Mouse (Mus musculus): ENCODE results near the gene Fpr3. TPM values are rescaled to one million over a fixed set of nuclear protein-coding genes. Genes with fewer than 3 reads are reported as not detected.
A peak's percentile ranks its signal among the peaks of the same experiment; 100 is the strongest.
"Not testable (repeated sequence)": the region's sequence is repeated elsewhere in the genome, so short reads cannot be mapped to it uniquely, and the experiment has no call there.

The Fpr3 gene
- not detected for total RNA-seq (2021)
- long read RNA-seq, experiment 1 = 0 reads
- long read RNA-seq, experiment 2 = 0 reads

GRCm38 (mm10) chr17:17887774-17888248 is at the start of gene Fpr3, which contains the start of gene Fpr2:
TSS of gene Fpr3 (plus strand) at chr17:17887852.
TSS of gene Fpr2 (plus strand) at chr17:17887824.
- DNase-seq (ENCODE audit: low spot score in 2 of 2) = no peak

- DNase-seq (ENCODE audit: low spot score in 2 of 2) = peak; percentile 95 to 96
These were observed 49.5 kb upstream of the Fpr3 start for GRCm38 (mm10) chr17:17837919-17838701.

- DNase-seq (ENCODE audit: low spot score in 2 of 2) = no peak
These were observed 48.4 kb upstream of the Fpr3 start for GRCm38 (mm10) chr17:17839276-17839675.

GRCm38 (mm10) chr17:17840796-17841195 is 46.9 kb upstream of the Fpr3 start:
- DNase-seq (ENCODE audit: low spot score in 2 of 2) = no peak

DNA sequence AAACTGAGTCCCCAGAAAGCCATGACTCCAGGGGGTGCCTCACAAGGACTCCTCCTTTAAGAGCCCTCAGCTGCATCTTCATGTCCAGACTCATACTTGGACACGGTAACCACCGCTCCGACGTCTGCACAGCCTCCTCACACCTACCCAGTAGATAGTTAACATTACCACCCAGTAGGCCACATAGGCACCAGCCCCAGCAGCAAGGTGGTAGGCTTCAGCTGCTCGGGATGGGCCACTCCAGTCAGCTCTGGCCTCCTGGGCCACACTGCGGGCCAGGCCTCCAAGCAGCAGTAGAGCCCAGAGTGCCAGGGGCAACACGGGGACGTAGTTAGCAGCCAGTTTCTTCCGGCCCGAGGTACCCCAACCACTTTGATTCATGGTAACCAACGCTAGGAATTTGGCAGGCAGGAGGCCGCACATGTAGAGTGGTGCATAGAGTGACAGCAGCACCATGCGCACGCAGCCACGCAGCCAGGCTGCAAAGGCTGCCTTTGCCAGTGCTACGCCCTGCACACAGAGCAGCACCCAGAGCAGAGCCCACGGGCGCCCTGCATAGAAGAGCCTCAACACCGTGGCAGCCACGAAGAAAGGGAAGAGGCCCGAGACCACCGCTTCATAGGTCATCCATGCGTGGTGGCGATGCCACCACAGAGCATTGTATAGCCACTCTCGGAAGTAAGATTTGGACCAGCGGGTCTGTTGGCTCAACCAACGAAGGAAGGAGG is 44.0 kb upstream of the Fpr3 start:
- DNase-seq (ENCODE audit: low spot score in 2 of 2) = no peak

- DNase-seq (ENCODE audit: low spot score in 2 of 2) = not testable (repeated sequence)
These were observed 43.0 kb upstream of the Fpr3 start for GRCm38 (mm10) chr17:17844606-17845005.

DNA sequence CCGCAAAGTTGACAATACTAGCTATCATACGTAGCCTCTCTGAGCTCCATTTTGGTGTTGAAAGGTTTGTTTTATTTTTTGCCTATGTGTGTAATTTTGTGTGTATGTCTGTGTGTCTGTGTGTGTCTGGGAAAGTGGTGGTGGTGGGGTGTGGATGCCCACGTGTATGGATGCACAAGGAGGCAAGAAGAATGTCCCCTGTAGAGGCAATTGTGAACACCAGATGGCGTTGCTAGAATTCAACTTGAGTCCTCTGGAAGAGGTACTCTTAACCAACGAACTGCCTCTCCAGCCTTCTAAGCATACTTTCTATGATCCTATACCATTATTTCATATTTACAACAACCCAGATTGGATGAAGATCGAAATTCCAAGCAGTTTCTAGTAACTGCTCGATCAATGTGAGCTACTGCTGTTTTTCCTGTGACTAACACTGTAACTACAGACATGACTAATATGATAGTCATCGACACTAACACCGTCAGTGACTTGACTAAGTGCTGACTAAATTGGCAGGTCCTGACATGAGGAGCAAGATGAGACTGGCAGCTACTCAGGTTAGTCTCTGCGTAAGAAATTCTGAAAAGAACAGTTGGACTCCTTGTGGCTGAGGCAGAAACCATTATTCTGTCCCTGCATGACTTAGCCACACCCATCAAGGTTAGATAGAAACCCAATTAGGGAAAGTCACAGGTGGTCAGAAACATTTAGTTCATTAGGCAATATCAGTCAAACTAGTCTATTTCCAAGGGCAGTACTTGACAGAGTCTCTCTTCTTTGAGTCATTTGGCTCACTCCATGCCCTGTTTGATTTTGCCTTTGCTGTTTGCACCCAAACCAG is 42.2 kb upstream of the Fpr3 start:
- DNase-seq (ENCODE audit: low spot score in 2 of 2) = no peak

DNA sequence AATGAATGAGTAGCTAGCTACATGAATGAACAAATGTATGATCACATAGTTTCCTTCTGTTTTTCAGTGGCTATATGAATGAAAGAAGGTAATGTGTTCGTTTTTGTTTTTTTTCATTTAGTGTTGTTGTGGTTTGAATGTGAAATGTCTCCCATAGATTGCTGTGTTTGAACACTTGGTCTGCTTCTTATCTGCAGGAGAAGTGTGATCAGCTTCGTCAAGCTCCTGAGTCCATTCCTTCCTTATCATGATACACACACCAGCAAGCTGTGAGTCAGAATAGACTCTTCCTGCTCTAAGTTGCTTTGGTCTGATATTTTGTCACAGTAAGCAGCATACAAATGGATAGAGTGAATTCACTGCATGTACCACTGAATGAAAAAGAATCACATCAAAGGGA is 38.7 kb upstream of the Fpr3 start:
- DNase-seq (ENCODE audit: low spot score in 2 of 2) = no peak

GRCm38 (mm10) chr17:17849906-17850712 is 37.5 kb upstream of the Fpr3 start:
- DNase-seq (ENCODE audit: low spot score in 2 of 2) = no peak

DNA sequence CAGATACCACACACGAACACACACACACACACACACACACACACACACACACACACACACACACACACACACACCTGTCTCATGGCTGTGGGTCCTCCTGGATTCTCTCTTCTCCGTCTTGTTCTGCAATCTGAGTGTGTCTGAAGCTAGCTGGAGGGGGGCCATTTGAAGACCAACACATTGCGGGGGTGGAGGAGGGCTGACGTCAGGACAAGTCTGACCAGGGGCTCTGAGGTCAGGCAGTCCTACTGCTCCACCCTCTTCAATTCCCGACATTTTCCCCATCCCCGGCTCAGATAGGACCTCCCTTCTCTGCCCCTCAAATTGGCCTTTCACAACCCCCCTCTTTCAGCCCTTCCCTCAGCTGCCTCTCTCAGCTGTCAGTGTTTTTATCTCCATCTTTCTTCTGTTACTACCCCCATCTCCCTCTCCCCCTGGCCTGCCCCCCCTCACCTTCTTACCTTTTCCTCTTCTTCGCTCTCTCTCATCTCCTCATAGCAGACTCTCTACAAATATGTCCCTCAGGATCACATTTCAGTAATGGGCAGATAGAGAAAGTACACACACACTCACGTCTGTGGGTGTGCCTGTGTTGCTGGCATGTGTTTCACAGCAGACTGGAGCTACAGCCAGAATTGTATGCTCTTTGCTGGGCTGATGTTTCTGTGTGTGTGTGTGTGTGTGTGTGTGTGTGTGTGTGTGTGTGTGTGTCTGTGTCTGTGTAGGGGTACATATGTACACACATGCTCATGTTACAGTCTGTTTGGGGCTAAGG is 32.4 kb upstream of the Fpr3 start, which contains the start of gene Has1:
Has1 (minus strand) TSS at position 142 of the 775 bp plus-strand sequence.
- no peak for DNase-seq (ENCODE audit: low spot score in 2 of 2)

GRCm38 (mm10) chr17:17856612-17857011 is 31.0 kb upstream of the Fpr3 start:
- DNase-seq (ENCODE audit: low spot score in 2 of 2) = no peak

DNA sequence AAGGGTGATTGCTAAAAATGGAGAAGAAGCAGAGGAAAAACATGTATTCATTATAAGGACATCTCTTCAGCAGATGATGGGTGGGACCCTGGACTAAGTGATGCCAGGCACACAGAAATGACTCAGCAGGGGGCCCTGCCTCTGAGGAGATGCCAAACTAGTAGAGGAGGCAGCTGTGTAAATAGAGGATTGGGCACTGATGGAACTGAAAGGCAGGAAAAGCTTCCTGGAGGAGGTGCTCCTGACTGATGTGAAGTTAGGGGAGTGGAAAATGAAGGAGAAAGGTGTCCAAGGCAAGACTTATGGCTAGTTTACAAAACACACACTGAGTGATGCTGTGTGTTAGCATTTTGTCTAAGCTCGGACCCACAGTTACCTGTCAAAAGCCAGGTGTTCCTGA is 30.2 kb upstream of the Fpr3 start:
- DNase-seq (ENCODE audit: low spot score in 2 of 2) = no peak

DNA sequence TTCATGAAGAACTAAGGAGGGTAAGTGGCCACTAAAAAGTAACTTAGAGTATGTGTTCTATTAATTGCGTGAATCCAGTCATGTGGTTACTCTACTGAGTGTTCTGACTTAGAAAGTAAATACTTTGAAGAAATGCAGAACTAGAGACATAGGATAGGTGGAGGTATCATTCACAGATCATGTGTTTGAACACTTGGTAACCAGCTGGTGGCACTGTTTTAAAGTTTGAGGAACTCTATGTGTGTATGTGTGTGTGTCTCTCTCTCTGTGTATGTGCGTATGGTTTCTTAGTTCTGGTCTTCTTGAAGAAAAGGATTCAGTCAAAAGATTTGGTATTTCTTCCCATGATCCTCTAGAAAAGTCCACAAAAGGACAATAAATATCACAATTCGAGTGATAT is 27.5 kb upstream of the Fpr3 start:
- no peak for DNase-seq (ENCODE audit: low spot score in 2 of 2)

- no peak for DNase-seq (ENCODE audit: low spot score in 2 of 2)
These were observed 25.3 kb upstream of the Fpr3 start for GRCm38 (mm10) chr17:17862360-17862759.

DNA sequence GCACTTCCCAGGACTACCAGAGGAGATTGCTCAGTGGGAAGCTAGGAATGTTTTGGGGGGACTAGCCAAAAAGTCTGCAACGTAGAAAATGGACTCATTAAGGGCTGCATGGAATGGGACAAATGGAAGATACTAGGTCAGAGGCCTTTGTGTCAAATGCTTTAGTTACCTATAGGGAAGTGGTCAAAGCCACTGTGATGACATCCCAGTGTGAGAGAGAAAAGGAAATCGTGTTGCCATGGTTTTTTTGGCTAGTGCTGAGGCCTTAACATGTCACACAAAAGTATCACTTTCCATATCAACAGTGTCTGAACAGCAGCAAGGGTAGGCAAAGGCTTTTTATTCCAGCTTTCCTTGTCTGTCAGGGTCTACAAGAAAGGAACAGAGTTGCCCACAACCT is 22.5 kb upstream of the Fpr3 start:
- no peak for DNase-seq (ENCODE audit: low spot score in 2 of 2)

GRCm38 (mm10) chr17:17866801-17867469 is 20.7 kb upstream of the Fpr3 start:
- DNase-seq (ENCODE audit: low spot score in 2 of 2) = peak in 1 of 2 experiments; percentile 39

- DNase-seq (ENCODE audit: low spot score in 2 of 2) = no peak
These were observed 16.6 kb upstream of the Fpr3 start for GRCm38 (mm10) chr17:17870892-17871550.

- DNase-seq (ENCODE audit: low spot score in 2 of 2) = no peak
These were observed 16.0 kb upstream of the Fpr3 start for GRCm38 (mm10) chr17:17871697-17872096.
